Mouse (Mus musculus) hindbrain, postnatal 0 days (tissue): ENCODE data around the gene Cmya5. TPM values are rescaled to one million over a fixed set of nuclear protein-coding genes. Genes with fewer than 3 reads are reported as not detected.

Experiments
- ATAC-seq: fragments of 200-750 bp; cut with Nextera tagmentation; 2 replicates; pipeline ENCODE4 v1.8.0; 2017; ENCODE audit warnings: mild to moderate bottlenecking, moderate TSS enrichment, moderate library complexity
- DNase-seq: peaks from one replicate; pipeline ENCODE4 v3.0.0-alpha.2; 2015; ENCODE audit warnings: low spot score
- H3K27ac ChIP-seq: fragments of 300-500 bp; sonication (generic); 2 replicates; pipeline ENCODE4 v1.5.1; 2014; ENCODE audit warnings: mild to moderate bottlenecking
- H3K27me3 ChIP-seq: fragments of 300-500 bp; sonication (generic); 2 replicates; pipeline ENCODE4 v1.6.1; 2014; ENCODE audit warnings: low read length, mixed read lengths; ENCODE audit not compliant: insufficient read depth
- H3K36me3 ChIP-seq: fragments of 300-500 bp; sonication (generic); 2 replicates; pipeline ENCODE4 v1.6.1; 2014; ENCODE audit warnings: low read length, mixed read lengths; ENCODE audit not compliant: insufficient read depth
- H3K4me1 ChIP-seq: fragments of 300-500 bp; sonication (generic); 2 replicates; pipeline ENCODE4 v1.6.1; 2014; ENCODE audit warnings: antibody characterized with exemption, low read length, mixed read lengths; ENCODE audit not compliant: insufficient read depth
- H3K4me2 ChIP-seq: fragments of 300-500 bp; sonication (generic); 2 replicates; pipeline ENCODE4 v1.6.1; 2014; ENCODE audit warnings: low read depth, mild to moderate bottlenecking, low read length, moderate library complexity, mixed read lengths
- H3K4me3 ChIP-seq: fragments of 300-500 bp; sonication (generic); 2 replicates; pipeline ENCODE4 v1.5.1; 2014; ENCODE audit warnings: low read length
- H3K9ac ChIP-seq: fragments of 300-500 bp; sonication (generic); replicated peaks from 2 replicates; pipeline ENCODE4 v1.6.1; 2014; ENCODE audit warnings: mild to moderate bottlenecking, low read length, moderate library complexity, mixed read lengths
- H3K9me3 ChIP-seq: fragments of 300-500 bp; sonication (generic); 2 replicates; pipeline ENCODE4 v1.6.1; 2016; ENCODE audit warnings: low read length, mixed read lengths
- CTCF ChIP-seq: IDR thresholded peaks from 2 replicates; pipeline ENCODE4 v1.5.1; 2016; ENCODE audit warnings: antibody characterized with exemption, control low read depth, low read depth
- WGBS: fragments of 180-500 bp; shearing (Covaris S2); extraction: QIAGEN DNeasy Blood & Tissue Kit; methylation state at CpG from one replicate; pipeline ENCODE4 v1.1.7; 2014; 5-methylcytosine and 5-hydroxymethylcytosine counted together
- polyA plus RNA-seq: library from polyadenylated mRNA; unstranded; fragments of >200 nt; fragmentation: Nextera tagmentation; extraction: Ambion mirVana; gene quantifications from 2 replicates; pipeline ENCODE4 v1.2.1, GENCODE M21; 2015
- total RNA-seq: library from RNA; depleted of rRNA; stranded (reverse); fragments of >200 nt; gene quantifications from 2 replicates; pipeline ENCODE4 v1.2.3, GENCODE M21; 2014

The Cmya5 gene
- total and polyA plus RNA-seq, 2 experiments from 2014 or later: 0.26 to 0.94 TPM

GRCm38 (mm10) chr13:93128961-93129360 is 15.6 kb downstream of the Cmya5 start:
- ATAC-seq (peak; percentile 84), DNase-seq (peak; percentile 51)
- Histone ChIP-seq H3K4me3 (no peak overlapping the region), H3K27ac (peak overlapping the region; percentile 32; the same call in 1 of the 2 replicates), H3K4me2 (no peak overlapping the region), H3K27me3 (no peaks in the 10 kb centered on the region), H3K36me3 (no peaks in the 10 kb centered on the region), H3K4me1 (peaks cover 6% of the 10 kb centered on the region; the same call in 1 of the 2 replicates), H3K9me3 (no peaks in the 10 kb centered on the region), H3K9ac (no peak overlapping the region)
- WGBS: 40% methylated on average over 5 of the region's 5 CpGs
- TF ChIP-seq CTCF: no peak

- peaks cover 6% of the 10 kb centered on the region; the same call in 1 of the 2 replicates for H3K4me1 ChIP-seq
- WGBS: 57% methylated on average over 8 of the region's 8 CpGs
- ATAC-seq: peak; percentile 69; the same call in 1 of the 2 replicates
- H3K4me3 ChIP-seq: no peak overlapping the region
- TF ChIP-seq CTCF: no peak
- H3K9ac ChIP-seq: no peak overlapping the region
- H3K9me3 ChIP-seq: no peaks in the 10 kb centered on the region
- H3K36me3 ChIP-seq: no peaks in the 10 kb centered on the region
- no peak overlapping the region for H3K4me2 ChIP-seq
- peak; percentile 16 for DNase-seq
- H3K27ac ChIP-seq: peak overlapping the region; percentile 36; the same call in 1 of the 2 replicates
- no peaks in the 10 kb centered on the region for H3K27me3 ChIP-seq
Observed at GRCm38 (mm10) chr13:93128111-93128860, 16.2 kb downstream of the Cmya5 start.

- H3K4me2 ChIP-seq: no peak overlapping the region
- WGBS: 94% methylated on average over 9 of the region's 9 CpGs
- no peaks in the 10 kb centered on the region for H3K4me1 ChIP-seq
- ATAC-seq (no peak), DNase-seq (no peak)
- H3K4me3 ChIP-seq: no peak overlapping the region
- no peak overlapping the region for H3K27ac ChIP-seq
- no peak overlapping the region for H3K9ac ChIP-seq
- no peaks in the 10 kb centered on the region for H3K36me3 ChIP-seq
- H3K9me3 ChIP-seq: no peaks in the 10 kb centered on the region
- TF ChIP-seq CTCF: no peak
- no peaks in the 10 kb centered on the region for H3K27me3 ChIP-seq
Observed at GRCm38 (mm10) chr13:93122321-93122720, 22.2 kb downstream of the Cmya5 start.

- no peak overlapping the region for H3K4me3 ChIP-seq
- WGBS: 72% methylated on average over 7 of the region's 7 CpGs
- no peaks in the 10 kb centered on the region for H3K27me3 ChIP-seq
- ATAC-seq (no peak), DNase-seq (no peak)
- H3K27ac ChIP-seq: no peak overlapping the region
- no peak overlapping the region for H3K9ac ChIP-seq
- TF ChIP-seq CTCF: no peak
- no peaks in the 10 kb centered on the region for H3K4me1 ChIP-seq
- H3K4me2 ChIP-seq: no peak overlapping the region
- H3K36me3 ChIP-seq: no peaks in the 10 kb centered on the region
- no peaks in the 10 kb centered on the region for H3K9me3 ChIP-seq
Observed at GRCm38 (mm10) chr13:93117241-93117640, 27.3 kb downstream of the Cmya5 start.

GRCm38 (mm10) chr13:93102340-93103090 is 42.0 kb downstream of the Cmya5 start:
- no peak for DNase-seq
- TF ChIP-seq CTCF: no peak
- no peak overlapping the region for H3K27ac ChIP-seq
- no peak overlapping the region for H3K9ac ChIP-seq
- no peak for ATAC-seq
- no peak overlapping the region for H3K4me3 ChIP-seq
- WGBS: 61% methylated on average over 4 of the region's 4 CpGs
- H3K4me2 ChIP-seq: no peak overlapping the region
- H3K4me1 ChIP-seq: no peaks in the 10 kb centered on the region
- H3K9me3 ChIP-seq: no peaks in the 10 kb centered on the region
- H3K27me3 ChIP-seq: no peaks in the 10 kb centered on the region
- H3K36me3 ChIP-seq: no peaks in the 10 kb centered on the region

GRCm38 (mm10) chr13:93098596-93098995 is 45.9 kb downstream of the Cmya5 start:
- Histone ChIP-seq H3K4me1 (no peaks in the 10 kb centered on the region), H3K27ac (no peak overlapping the region), H3K4me2 (no peak overlapping the region), H3K27me3 (no peaks in the 10 kb centered on the region), H3K4me3 (no peak overlapping the region), H3K9me3 (no peaks in the 10 kb centered on the region), H3K9ac (no peak overlapping the region), H3K36me3 (no peaks in the 10 kb centered on the region)
- no peak for TF ChIP-seq CTCF
- ATAC-seq (no peak), DNase-seq (no peak)
- WGBS: 77% methylated on average over 3 of the region's 3 CpGs
